Mouse (Mus musculus) midbrain, embryonic 12.5 days (tissue): ENCODE data around the gene Zbed3. TPM values are rescaled to one million over a fixed set of nuclear protein-coding genes. Genes with fewer than 3 reads are reported as not detected.
A peak's percentile ranks its signal among the peaks of the same experiment; 100 is the strongest.
"Not testable (repeated sequence)": the region's sequence is repeated elsewhere in the genome, so short reads cannot be mapped to it uniquely, and the experiment has no call there.

Experiments used
- ATAC-seq: fragments of 200-750 bp; cut with Nextera tagmentation; 2 replicates; pipeline ENCODE4 v1.8.0; 2017; ENCODE audit warnings: low read depth, moderate TSS enrichment, moderate library complexity; ENCODE audit not compliant: low FRiP score
- H3K27ac ChIP-seq: fragments of 300-500 bp; sonication (generic); replicated peaks from 2 replicates; pipeline ENCODE4 v1.5.1; 2016; ENCODE audit warnings: mild to moderate bottlenecking
- H3K27me3 ChIP-seq: fragments of 300-500 bp; sonication (generic); 2 replicates; pipeline ENCODE4 v1.6.1; 2016; ENCODE audit warnings: mild to moderate bottlenecking
- H3K36me3 ChIP-seq: fragments of 300-500 bp; sonication (generic); 2 replicates; pipeline ENCODE4 v1.6.1; 2016
- H3K4me1 ChIP-seq: fragments of 300-500 bp; sonication (generic); 2 replicates; pipeline ENCODE4 v1.6.1; 2016
- H3K4me2 ChIP-seq: fragments of 300-500 bp; sonication (generic); replicated peaks from 2 replicates; pipeline ENCODE4 v1.6.1; 2016; ENCODE audit warnings: mild to moderate bottlenecking, moderate library complexity
- H3K4me3 ChIP-seq: fragments of 300-500 bp; sonication (generic); 2 replicates; pipeline ENCODE4 v1.5.1; 2016; ENCODE audit warnings: mild to moderate bottlenecking
- H3K9ac ChIP-seq: fragments of 300-500 bp; sonication (generic); replicated peaks from 2 replicates; pipeline ENCODE4 v1.6.1; 2016; ENCODE audit warnings: mild to moderate bottlenecking, moderate library complexity
- H3K9me3 ChIP-seq: fragments of 300-500 bp; sonication (generic); 2 replicates; pipeline ENCODE4 v1.6.1; 2016; ENCODE audit warnings: mild to moderate bottlenecking
- WGBS: fragments of 180-500 bp; shearing (Covaris S2); methylation state at CpG from one replicate; pipeline ENCODE4 v1.1.7; 2016; 5-methylcytosine and 5-hydroxymethylcytosine counted together
- polyA plus RNA-seq: library from polyadenylated mRNA; unstranded; fragments of >200 nt; fragmentation: Nextera tagmentation; extraction: Ambion mirVana; gene quantifications from 2 replicates; pipeline ENCODE4 v1.2.1, GENCODE M21; 2016

Zbed3 gene
- polyA plus RNA-seq, 1 experiment from 2014 or later: 62.3 TPM

DNA sequence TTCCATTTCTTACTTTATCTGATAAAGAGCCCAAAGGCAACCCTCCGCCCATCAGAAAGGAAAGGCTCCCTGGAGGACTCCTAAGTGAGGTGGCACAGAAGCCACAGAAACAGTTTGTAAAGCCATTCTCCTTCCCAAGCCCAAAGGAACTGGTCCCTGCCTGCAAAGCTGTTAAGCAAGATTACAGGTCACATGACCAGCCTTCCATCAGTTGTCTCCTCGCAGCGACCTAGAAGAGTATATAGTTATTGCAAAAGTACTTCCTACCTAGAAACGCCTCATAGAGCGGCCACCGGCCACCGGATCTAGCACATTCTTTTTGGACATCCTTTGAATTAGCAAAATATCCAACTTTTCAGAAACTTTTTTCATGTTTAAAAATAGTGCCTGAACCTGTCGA is 20.1 kb downstream of the Zbed3 start:
- 94% methylated on average over 8 of the region's 8 CpGs for WGBS
- Histone ChIP-seq H3K4me3 (no peak overlapping the region), H3K4me1 (no peaks in the 10 kb centered on the region), H3K4me2 (no peak overlapping the region), H3K9me3 (no peaks in the 10 kb centered on the region), H3K36me3 (peaks cover 11% of the 10 kb centered on the region), H3K9ac (no peak overlapping the region), H3K27me3 (no peaks in the 10 kb centered on the region), H3K27ac (no peak overlapping the region)
- ATAC-seq: no peak

DNA sequence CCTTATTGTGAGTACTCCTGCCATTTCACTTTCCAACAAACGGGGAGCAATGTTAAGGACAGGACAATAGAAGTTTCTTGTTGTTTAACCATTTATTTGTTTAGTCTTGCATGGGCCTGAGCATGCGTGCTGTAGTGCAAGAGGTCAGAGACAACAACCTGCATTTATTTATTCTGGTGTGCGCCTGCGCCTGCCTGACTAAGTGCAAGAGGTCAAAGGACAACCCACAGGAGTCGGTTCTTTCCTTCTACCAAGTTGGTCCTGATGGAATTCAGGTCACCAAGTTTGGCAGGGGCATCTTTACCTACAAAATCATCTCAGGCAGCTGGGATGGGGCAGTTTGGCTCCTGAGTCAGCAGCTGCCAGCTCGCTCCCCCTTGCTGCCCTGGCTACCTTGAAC is 22.5 kb downstream of the Zbed3 start:
- ATAC-seq: no peak
- 76% methylated on average over 6 of the region's 6 CpGs for WGBS
- H3K4me3 ChIP-seq: no peak overlapping the region
- no peak overlapping the region for H3K9ac ChIP-seq
- no peaks in the 10 kb centered on the region for H3K27me3 ChIP-seq
- no peaks in the 10 kb centered on the region for H3K9me3 ChIP-seq
- no peaks in the 10 kb centered on the region for H3K4me1 ChIP-seq
- no peak overlapping the region for H3K27ac ChIP-seq
- H3K4me2 ChIP-seq: no peak overlapping the region
- H3K36me3 ChIP-seq: peaks cover 11% of the 10 kb centered on the region

DNA sequence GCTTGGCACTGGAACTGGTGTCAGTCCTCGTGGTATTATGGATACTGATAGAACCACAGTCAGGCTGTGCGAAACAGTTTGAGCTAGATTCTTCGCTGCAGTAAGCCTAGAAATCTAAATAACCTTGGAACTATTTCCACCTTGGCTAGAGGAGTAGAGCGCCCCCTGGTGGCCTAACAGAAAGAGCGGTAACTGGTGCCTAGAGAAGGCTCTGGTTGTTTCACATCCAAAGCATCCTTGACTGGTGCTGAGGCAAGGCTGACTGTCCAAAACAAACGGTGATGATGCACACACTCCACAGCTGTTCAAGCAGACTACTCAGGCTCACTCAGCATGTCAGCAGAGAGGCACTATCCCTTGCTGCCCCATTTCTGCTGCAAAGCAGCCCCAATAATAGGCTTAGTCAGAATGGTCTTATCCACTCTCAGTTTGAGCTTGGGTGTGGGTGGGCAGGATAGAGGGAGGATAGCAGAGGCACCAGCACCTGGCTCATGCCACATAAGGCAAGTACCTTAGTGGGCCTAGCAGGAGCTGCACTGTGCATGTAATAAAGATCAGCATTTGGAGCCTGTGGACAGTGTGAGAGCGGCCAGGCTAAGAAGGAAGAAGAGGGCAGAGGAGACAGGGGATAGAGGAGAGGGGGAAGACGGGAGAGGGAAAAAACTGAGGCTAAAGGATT is 23.7 kb downstream of the Zbed3 start:
- no peak overlapping the region for H3K27ac ChIP-seq
- peaks cover 24% of the 10 kb centered on the region for H3K36me3 ChIP-seq
- no peaks in the 10 kb centered on the region for H3K9me3 ChIP-seq
- no peaks in the 10 kb centered on the region for H3K27me3 ChIP-seq
- H3K4me1 ChIP-seq: no peaks in the 10 kb centered on the region
- 36% methylated on average over 8 of the region's 8 CpGs for WGBS
- no peak overlapping the region for H3K4me3 ChIP-seq
- peak; percentile 54 for ATAC-seq
- no peak overlapping the region for H3K4me2 ChIP-seq
- H3K9ac ChIP-seq: no peak overlapping the region

DNA sequence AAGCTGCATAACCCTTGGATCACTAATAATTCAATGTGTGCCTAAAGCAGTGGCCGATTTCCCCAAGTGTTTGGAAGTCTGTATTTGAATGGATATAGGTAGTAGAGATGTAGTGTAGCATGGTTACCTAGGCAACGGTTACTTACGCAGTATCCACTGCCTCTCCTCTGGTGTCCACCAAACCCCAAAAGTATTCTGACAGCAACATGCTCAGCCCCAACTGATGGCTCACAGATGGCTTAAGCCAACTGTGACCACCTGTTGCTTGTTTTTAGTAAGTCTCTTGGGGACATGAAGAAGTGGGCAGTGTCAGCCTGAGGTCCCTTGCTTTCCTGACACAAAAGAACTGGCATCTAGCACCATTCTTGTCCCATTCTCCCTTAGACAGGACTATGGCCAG is 25.1 kb downstream of the Zbed3 start:
- Histone ChIP-seq H3K9ac (no peak overlapping the region), H3K4me3 (no peak overlapping the region), H3K4me2 (no peak overlapping the region), H3K36me3 (peaks cover 35% of the 10 kb centered on the region), H3K9me3 (no peaks in the 10 kb centered on the region), H3K27ac (no peak overlapping the region), H3K4me1 (no peaks in the 10 kb centered on the region), H3K27me3 (no peaks in the 10 kb centered on the region)
- 90% methylated on average over 3 of the region's 3 CpGs for WGBS
- no peak for ATAC-seq

DNA sequence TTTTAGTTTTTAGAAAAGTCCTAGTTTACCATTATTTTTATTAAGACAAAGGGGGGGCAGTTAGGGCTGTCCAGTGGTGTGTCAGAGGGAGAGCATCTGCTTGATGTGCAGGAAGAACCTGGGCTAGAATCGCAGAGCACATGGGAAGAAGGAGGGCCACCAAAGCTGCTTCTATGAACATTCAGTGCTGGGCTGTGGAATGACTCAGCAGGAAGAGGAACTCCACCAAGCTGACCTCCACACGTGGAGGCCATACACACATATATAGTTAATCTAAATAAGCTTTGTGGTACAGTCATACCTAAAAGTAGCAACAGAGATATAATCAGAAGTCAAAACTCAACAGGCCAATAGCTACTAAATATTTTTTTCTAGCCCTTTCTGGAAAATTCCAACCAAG is 34.8 kb downstream of the Zbed3 start:
- no peak for ATAC-seq

DNA sequence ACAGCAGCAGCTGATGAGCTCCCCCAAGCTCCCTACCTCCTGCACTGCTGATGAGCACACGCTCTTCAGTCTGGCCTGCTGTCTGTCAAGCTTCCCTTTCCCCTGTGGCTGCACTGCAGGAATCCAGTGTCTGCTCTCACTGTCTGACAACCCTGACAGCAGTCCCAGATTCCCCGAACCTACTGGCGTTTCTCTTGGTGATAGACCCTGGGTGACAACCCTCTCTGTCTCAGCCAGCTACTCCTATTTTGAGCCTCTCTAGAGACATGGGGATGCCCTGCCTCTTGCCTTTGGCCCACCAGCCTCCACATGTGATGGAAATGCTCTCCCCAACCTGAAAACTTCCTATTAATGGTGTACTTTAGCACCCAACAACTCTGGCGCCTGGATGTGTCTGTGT is 40.0 kb downstream of the Zbed3 start:
- Histone ChIP-seq H3K36me3 (peaks cover 80% of the 10 kb centered on the region), H3K9me3 (no peaks in the 10 kb centered on the region), H3K9ac (no peak overlapping the region), H3K27me3 (no peaks in the 10 kb centered on the region), H3K4me1 (no peaks in the 10 kb centered on the region), H3K27ac (no peak overlapping the region), H3K4me3 (no peak overlapping the region), H3K4me2 (no peak overlapping the region)
- 86% methylated on average over 4 of the region's 4 CpGs for WGBS
- ATAC-seq: no peak

More for the DNA sequence above, 34.8 kb downstream of the Zbed3 start:
- H3K27ac ChIP-seq: no peak overlapping the region
- H3K4me1 ChIP-seq: no peaks in the 10 kb centered on the region
- H3K36me3 ChIP-seq: peaks cover 93% of the 10 kb centered on the region
- no peaks in the 10 kb centered on the region for H3K9me3 ChIP-seq
- no peak overlapping the region for H3K4me2 ChIP-seq
- H3K9ac ChIP-seq: no peak overlapping the region
- WGBS: 80% methylated on average over 2 of the region's 2 CpGs
- no peak overlapping the region for H3K4me3 ChIP-seq
- H3K27me3 ChIP-seq: no peaks in the 10 kb centered on the region

DNA sequence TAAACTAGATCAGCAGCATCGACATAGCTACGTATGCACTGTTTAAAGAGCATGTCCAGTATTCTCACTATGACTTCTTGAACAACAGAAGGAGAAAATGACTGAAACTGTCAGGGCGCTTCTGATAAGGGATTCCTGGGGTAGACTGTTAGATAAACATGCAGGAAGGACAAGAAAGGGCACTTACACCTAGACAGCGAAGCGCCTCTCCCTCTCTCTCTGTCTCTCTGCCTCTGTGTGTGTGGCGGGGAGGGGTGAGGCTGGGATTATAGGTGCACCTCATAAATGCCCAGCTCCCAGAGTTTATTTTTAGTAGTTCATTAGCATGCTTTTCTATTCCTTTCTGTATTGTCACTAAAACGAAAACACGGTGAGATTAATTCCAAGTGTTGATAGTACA is 42.9 kb downstream of the Zbed3 start:
- no peak overlapping the region for H3K4me3 ChIP-seq
- H3K36me3 ChIP-seq: peaks cover 82% of the 10 kb centered on the region
- no peak overlapping the region for H3K9ac ChIP-seq
- WGBS: 93% methylated on average over 8 of the region's 8 CpGs
- H3K4me1 ChIP-seq: no peaks in the 10 kb centered on the region
- no peak for ATAC-seq
- no peaks in the 10 kb centered on the region for H3K9me3 ChIP-seq
- no peak overlapping the region for H3K27ac ChIP-seq
- no peak overlapping the region for H3K4me2 ChIP-seq
- no peaks in the 10 kb centered on the region for H3K27me3 ChIP-seq

DNA sequence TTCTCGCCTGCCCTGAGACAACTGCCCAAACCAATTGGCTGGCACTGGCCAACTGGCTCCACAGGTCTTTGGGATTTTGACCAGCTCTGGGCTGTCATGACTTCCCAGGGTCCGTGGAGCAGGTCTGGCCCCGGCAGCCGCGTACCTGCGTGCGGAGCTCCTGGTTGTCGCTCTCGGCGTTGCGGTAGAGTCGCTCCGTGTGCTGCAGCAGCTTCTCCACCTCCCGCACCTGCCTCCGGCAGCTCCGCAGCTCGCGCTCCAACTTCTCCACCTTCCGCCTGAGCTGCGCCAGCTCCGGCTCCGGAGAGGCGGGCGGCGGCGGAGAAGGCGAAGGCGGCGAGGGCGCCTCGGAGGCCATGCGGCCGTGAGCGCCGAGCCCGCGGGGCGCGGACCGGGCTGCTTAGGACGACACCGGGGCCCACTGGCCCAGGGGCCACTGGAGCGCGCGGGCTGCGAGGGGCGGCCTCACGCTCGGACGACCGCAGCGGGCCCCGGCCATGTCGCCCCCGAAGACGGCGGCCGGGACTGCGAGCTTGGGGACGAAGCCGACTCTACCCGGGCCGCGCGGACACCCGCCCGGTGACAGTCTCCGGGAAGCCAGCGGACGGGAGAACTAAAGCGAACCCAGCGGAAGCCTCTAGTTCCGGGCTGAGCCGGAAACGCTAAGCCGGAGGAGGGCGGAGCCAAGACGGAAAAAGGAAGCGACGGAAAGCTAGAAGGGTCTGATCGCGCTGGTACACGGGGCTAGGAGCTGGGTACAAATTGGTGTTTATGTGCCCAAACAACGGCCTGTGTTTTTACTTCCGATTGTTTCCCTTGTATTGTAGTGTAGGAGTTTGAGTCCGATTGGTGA is 51.5 kb downstream of the Zbed3 start, which contains the start of gene Aggf1:
Aggf1 (minus strand) TSS at position 652 of the 853 bp plus-strand sequence.
- Histone ChIP-seq H3K27me3 (no peaks in the 10 kb centered on the region), H3K9me3 (no peaks in the 10 kb centered on the region), H3K9ac (peak within 1 kb of the TSS; percentile 96), H3K4me3 (peak within 1 kb of the TSS; percentile 100), H3K36me3 (peaks cover 12% of the 10 kb centered on the region), H3K4me2 (peak within 1 kb of the TSS; percentile 75), H3K27ac (peak within 1 kb of the TSS; percentile 78), H3K4me1 (peaks cover 13% of the 10 kb centered on the region)
- WGBS: under 1% methylated on average over 86 of the region's 86 CpGs
- ATAC-seq: peak; percentile 98

DNA sequence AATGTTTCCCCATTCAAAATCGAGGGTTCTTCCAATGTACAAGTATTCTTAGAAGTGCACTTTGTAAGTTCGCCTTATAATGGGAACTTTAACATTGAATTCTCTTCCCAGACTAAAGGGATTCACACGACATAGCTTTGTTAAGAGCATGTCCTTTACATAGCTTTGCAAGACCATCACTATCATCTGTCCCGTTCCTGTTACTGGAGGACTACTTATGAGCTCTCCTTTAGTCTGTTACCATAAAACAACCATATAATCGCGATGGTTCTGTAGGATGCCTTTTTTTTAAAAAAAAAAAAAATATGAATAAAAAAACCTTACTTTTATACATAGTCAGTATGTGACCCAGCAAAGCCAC is 52.1 kb downstream of the Zbed3 start:
- peaks cover 6% of the 10 kb centered on the region for H3K36me3 ChIP-seq
- H3K9ac ChIP-seq: peak overlapping the region; percentile 96
- peaks cover 13% of the 10 kb centered on the region for H3K4me1 ChIP-seq
- peak overlapping the region; percentile 100 for H3K4me3 ChIP-seq
- H3K9me3 ChIP-seq: no peaks in the 10 kb centered on the region
- WGBS: 31% methylated on average over 6 of the region's 6 CpGs
- peak; percentile 38 for ATAC-seq
- peak overlapping the region; percentile 75 for H3K4me2 ChIP-seq
- H3K27me3 ChIP-seq: no peaks in the 10 kb centered on the region
- H3K27ac ChIP-seq: peak overlapping the region; percentile 78

DNA sequence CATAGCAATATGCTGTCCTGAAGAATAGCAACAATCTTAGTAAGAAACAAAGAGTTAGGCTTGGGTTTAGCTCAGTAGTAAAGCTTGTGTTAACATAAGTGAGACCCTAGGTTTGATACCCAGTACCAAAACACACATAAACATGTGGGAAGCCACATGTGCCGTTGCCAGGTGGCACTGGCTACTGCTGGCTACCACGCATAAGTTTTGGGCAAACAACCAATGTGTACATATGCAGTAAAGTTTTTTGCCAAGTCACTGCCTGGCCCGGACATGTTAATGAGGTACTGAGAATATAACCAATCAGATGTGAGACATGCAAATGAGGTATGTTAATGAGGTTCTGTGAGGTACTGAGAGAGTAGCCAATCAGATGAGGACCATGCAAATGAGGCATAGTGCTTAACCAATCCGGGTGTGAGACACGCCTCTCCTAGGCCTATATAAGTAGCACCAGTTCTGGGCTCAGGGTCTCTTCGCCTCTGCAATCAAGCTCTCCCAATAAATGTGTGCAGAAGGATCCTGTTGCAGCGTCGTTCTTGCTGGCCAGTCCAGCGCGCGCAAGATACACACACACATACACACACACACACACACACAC is 53.4 kb downstream of the Zbed3 start:
- not testable (repeated sequence) for H3K4me3 ChIP-seq, H3K27me3 ChIP-seq, ATAC-seq, H3K4me2 ChIP-seq, H3K27ac ChIP-seq, H3K9me3 ChIP-seq, H3K9ac ChIP-seq, H3K36me3 ChIP-seq
- 98% methylated on average over 11 of the region's 11 CpGs for WGBS
- H3K4me1 ChIP-seq: peaks cover 13% of the 10 kb centered on the region

DNA sequence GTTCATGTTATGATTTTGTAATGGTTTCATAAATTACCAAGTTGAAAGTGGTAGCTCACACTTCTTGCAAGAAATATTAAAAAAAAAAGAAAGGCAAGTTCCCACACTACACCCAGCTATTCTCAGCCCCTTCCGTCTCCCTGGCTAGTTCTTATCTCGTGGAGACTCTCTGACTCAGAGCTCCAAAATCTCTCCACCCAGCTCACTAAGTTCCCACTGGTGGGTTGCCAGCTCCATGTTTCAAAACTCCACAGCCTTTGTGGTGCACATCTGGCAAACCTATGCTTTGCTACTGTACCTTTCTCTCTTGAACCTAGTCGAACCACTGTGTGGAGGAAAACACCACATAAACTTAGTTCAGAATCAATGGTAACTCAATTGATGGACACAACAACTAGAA is 55.3 kb downstream of the Zbed3 start:
- Histone ChIP-seq H3K36me3 (no peaks in the 10 kb centered on the region), H3K9ac (no peak overlapping the region), H3K27me3 (0 out of 2 replicates have a peak, but pooled peaks cover 3% of the 10 kb centered on the region), H3K4me2 (no peak overlapping the region), H3K27ac (no peak overlapping the region), H3K4me1 (peaks cover 8% of the 10 kb centered on the region), H3K9me3 (no peaks in the 10 kb centered on the region), H3K4me3 (no peak overlapping the region)
- 86% methylated on average over 3 of the region's 3 CpGs for WGBS
- no peak for ATAC-seq

DNA sequence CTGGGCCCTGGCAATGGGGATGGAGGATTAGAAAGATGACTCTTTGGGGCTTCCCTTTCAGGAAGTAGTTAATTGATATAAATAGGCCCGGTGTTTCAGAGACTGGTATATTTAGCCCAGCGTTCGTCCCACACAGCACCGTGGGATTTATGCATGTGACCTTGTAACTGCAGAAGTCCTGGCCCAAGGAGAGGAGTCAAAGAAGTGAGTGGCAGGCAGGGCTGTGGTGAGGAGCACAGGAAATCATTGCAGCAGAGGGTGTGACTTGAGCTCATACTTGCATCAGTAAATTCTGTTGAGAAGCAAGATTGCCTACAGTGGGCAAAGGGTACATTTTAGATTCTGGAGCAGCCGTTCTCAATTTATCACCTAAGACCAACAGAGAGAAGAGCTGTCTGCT is 59.0 kb downstream of the Zbed3 start:
- Histone ChIP-seq H3K27me3 (0 out of 2 replicates have a peak, but pooled peaks cover 3% of the 10 kb centered on the region), H3K36me3 (no peaks in the 10 kb centered on the region), H3K9ac (no peak overlapping the region), H3K27ac (no peak overlapping the region), H3K4me1 (no peaks in the 10 kb centered on the region), H3K9me3 (no peaks in the 10 kb centered on the region), H3K4me2 (no peak overlapping the region), H3K4me3 (no peak overlapping the region)
- WGBS: 86% methylated on average over 5 of the region's 5 CpGs
- no peak for ATAC-seq
